Mouse (Mus musculus): ENCODE results near the gene Hsh2d.

The Hsh2d gene

DNA sequence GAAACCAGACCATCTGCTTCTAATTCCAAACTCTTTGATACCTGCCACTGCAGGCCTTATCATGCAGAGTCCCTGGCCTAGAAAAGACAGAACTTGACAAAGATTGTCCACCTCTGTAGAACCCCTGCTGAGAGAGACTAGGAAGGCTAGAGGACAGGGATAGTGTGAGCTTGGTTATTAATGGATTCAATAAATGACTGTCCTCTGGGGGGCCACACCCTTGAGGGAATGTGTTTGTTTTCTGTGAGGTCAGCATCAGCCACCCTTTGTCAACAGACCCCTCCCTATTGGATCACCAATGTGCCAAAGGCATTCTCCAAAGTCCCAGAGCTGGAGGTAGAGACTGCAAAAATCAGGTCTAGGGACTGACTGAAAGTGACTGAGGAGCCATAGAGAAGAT, 2.6 kb downstream of the Hsh2d start:
- no peak for DNase-seq

- no peak for DNase-seq
Measured at GRCm38 (mm10) chr8:72197997-72198396, 8.6 kb downstream of the Hsh2d start.

GRCm38 (mm10) chr8:72208582-72208981, 19.1 kb downstream of the Hsh2d start:
- no peak for DNase-seq

DNA sequence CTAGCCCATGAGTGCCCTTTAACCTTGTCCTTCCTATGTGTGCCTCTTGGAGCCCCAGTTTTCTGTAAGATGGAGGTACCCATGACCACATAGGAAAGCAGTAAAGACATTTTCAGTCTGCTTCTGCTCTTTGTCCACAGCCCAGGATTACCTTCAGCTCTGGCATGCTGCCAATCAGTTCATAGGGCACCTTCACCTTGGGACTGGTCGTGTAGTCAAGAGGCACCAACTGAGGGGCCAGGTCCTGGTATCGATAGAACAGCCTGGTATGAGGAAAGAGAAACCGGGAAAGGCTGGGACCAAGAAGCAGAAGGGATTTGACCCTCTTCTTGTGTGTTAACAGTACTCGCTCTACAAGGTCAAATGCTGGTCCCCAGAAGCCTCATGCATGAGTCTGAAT, 20.8 kb downstream of the Hsh2d start:
- DNase-seq, result no peak

DNA sequence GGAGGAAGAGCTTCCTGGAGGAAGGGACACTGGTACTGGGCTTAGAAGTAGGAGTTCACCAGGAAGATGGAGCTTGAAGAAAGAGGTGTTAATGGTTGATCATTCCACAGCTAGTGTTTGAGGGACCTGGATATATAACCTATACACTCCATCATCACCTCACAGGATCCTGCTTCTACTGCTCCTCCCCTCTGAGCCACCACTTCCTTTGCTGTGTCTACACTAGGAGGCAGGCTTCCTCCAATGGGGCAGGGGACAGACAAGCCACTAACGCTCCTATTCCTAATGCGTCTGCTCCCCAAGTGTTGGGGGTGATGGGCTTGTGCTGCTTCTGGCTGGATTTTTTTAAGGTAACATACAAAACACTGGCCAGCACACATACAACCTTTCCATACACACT, 21.3 kb downstream of the Hsh2d start:
- no peak for DNase-seq

DNA sequence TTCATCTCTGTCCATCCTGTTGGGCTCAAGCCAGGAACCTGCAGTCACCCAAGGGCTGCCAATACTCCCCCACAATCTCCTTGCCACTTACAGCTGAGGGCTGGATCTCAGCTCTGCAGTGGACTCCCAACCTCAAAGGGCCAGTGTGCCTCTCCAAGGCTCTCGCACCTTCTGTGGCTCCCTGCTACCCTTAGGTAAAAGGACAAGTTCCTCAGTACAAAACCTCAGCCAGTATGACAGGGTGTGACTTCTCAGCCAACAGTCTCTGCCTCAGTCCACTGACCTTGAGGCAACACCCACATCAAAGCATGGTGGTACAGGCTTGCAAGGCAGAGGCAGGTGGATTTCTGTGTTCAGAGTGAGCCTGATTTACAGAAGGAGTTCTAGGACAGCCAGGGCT, 22.4 kb downstream of the Hsh2d start:
- DNase-seq, result no peak

- DNase-seq, result no peak
Measured at GRCm38 (mm10) chr8:72212751-72213150, 23.3 kb downstream of the Hsh2d start, which contains the start of gene Cib3. Cib3 (minus strand) TSS chr8:72212837.

DNA sequence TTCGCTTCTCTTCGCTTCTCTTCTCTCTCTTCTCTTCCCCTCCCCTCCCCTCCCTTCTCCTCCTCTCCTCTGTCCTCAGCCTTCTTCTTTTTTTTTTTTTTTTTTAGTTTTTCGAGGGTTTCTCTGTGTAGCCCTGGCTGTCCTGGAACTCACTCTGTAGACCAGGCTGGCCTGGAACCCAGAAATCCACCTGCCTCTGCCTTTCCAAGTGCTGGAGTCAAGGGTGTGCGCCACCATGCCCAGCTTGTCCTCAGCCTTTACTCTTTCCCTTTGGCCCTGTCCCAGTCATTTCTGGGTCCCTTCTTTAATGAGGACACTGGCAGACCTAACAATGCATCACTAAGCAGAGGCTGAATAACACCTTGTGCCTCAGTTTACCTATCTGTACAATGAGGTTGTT, 24.1 kb downstream of the Hsh2d start, which contains the start of gene Gm11034:
Gm11034 (minus strand) TSS at position 101 of the 400 bp plus-strand sequence.
- no peak for DNase-seq

DNA sequence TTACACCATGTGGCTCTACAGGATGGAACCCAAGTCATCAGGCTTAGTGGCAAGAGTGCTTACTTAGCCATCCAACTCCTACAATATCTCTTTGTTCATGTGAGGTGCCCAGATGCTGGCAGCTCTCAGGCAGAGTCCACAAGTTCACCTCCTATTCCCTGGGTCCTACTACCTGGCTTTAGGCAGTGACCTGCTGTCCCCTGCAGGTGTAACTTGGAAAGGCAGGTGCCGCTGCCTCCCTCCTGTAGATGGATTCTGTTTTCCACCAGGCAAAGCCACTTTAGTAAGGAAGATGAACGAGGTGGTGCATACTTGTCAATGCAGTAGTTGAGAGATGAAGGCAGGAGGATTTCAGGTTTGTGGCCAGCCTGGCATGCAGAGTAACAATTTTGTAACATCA, 25.6 kb downstream of the Hsh2d start:
- DNase-seq, result no peak

- DNase-seq, result no peak
Measured at GRCm38 (mm10) chr8:72215871-72216270, 26.4 kb downstream of the Hsh2d start.

DNA sequence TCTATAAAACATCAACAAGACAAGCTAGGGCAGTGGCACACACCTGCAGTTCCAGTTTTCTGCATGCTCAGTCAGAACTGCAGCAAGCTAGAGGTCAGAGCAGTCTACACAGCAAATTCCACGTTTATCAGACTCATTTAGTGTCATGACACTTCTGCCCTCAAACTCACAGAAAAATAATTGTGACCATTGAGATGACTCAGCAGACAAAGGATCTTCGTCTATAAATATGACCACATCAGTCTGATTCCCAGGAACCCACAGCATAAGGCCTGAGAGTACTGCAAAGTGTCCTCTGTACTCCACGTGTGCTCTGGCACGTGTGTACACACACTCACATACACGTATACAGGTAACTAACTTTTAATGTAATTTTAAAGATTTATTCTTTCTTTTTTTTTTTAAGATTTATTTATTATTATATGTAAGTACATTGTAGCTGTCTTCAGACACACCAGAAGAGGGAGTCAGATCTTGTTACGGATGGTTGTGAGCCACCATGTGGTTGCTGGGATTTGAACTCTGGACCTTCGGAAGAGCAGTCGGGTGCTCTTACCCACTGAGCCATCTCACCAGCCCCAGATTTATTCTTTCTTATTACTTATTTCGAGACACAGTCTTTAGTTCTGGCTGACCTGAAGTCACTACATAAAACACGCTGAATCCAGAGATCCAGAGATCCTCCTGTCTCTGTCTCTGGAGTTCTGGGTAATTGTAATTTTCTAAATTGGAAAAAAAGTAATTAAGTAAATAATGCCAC, 29.5 kb downstream of the Hsh2d start:
- DNase-seq, result peak; percentile 1

DNA sequence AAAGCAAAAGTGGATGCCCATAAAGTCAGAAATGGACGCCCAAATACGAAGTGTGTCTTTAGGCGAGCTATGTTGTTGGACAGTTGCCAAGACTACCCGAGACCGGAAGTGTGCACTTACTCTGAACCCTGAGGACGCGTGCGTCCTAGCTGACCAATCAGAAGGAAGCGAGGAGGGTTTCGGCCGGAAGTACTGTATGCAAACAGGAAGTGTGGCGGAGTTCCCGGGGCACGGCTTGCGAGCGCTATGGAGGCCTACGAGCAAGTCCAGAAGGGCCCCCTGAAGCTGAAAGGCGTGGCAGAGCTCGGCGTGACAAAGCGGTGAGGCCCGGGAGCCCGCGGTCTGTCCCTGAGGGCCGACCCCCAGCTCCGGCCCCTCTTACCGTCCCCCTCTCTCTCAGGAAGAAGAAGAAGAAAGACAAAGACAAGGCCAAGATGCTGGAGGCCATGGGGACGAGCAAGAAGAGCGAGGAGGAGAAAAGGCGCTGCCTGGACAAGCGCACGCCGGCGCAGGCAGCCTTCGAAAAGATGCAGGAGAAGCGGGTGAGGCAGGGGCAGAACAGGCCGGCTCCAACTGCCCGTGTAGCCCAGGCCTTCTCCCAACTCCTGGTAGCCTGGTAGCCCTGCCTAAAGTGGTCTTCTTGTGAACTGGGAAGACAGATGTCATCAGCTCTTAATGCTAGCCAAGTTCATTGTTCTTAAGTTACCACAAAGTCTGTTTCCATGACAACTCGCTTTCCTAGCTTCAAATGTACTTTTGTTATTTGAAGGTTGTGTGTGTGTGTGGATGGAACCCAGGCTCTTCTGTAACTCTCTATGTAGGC, 30.3 kb downstream of the Hsh2d start, which contains the start of gene Fam32a:
Fam32a (plus strand) TSS at position 190 of the 823 bp plus-strand sequence.
- DNase-seq, result peak; percentile 85

- DNase-seq, result no peak
Measured at GRCm38 (mm10) chr8:72220758-72221157, 31.3 kb downstream of the Hsh2d start.

DNA sequence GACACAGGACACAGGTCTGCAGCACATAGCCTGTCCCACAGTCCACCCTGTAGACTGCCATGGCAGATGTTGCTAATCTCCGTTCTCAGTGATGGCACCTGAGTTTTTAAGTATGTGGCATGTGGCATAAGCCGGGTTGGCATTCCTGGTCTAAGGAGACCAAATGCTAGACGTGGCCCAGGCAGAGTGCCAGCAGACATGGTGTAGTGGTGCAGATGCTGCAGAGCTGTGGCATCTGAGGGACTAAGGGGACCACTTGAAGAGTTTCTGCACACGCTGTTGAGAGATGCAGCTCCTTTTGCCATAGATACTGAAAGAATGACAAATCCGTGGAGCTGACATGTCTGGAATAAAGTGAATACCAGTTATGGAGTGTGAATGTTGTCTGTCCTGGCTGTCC, 33.2 kb downstream of the Hsh2d start:
- DNase-seq, result no peak

- peak; percentile 96 for DNase-seq
Measured at GRCm38 (mm10) chr8:72239499-72240402, 50.3 kb downstream of the Hsh2d start, which contains the start of gene Ap1m1. Ap1m1 (plus strand) TSS chr8:72240018.

DNA sequence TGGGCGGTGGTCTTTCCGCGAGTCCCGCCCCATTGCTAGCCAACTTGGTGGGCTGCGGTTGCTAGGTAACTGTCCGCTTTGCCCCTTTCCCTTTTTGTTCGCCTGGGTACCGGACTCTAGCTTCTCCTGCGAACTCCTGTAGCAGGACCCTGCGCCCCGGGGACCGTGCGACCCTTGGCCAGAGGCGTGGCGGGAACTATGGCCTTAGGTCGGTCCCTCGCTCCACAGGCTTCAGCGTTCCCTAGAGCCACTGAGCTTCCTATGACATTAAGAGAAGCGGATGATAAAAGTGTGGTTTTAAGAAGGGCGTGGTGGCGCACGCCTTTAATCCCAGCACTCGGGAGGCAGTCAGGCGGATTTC, 50.9 kb downstream of the Hsh2d start:
- no peak for DNase-seq

DNA sequence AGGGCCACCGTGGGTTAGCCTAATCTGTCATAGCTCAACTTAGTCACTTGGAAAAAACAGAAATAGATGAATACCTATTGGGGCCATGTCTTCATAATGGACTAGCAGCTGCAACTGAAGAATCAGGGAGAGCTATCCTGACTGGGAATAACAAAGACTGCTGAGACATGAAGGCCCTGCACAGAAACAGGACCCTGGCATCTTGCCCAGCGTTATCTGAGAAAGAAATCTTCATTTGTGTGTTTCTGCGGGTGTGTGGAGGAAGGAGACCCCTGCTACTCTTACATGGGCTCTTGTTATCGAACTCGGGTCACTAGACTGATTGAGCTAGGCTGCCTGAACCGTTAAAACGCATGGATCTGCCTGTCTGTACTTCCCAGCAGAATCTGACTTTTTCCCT, 51.5 kb downstream of the Hsh2d start:
- DNase-seq, result peak; percentile 28

DNA sequence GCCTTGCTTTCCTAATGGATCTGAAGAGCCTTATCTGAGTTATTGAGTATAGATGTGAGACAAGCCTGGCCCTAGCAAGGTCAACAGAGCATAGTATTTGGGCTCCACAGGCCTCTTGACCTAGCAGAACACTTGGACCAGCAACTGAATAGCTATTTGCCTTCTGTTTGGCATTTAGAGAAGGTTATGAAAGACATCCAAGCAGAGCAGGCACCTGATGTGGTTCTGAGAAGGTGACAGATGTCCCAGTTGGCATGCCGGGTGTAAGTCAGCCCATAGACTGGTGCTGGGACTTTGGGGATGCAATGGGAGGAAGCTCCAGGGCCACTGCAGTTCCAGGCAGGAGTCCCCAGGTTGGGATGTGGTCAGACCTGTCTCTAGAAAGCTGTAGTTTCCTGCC, 52.8 kb downstream of the Hsh2d start:
- no peak for DNase-seq

GRCm38 (mm10) chr8:72244610-72245009, 55.2 kb downstream of the Hsh2d start:
- no peak for DNase-seq
